Mouse (Mus musculus): ENCODE measurements at regions not wholly inside any gene's neighbourhood (a gene's known extent, or its start where the extent isn't known, plus 50 kb on each side); places are given as distances from the start of the nearest gene placed in this dataset.
"Not testable (repeated sequence)": the region's sequence is repeated elsewhere in the genome, so short reads cannot be mapped to it uniquely, and the experiment has no call there.

DNA sequence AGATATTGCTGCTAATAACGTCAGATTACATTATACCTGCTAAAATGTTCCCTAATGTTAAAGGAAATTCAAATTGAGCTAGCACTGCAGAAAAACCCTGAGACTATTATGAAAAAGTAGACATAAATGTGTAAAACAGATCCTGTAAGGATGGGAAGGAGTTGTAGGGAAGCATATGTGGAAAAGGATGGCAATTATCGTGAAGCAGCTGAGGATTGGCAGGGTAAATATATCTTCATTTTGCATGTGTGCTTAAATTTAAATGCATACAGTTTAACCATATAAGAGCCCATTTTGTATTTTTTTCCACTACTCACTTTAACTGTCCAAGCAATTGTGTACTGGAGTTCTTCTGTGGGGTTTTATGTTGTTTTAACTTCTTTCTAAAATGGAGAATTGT is 1751.9 kb downstream of the Cntnap5b start:
- intact Hi-C loops (cut with DNase I) = no loop called here
- DNase-seq (ENCODE audit: low spot score in 2 of 2) = peak in 1 of 2 experiments; percentile 4

DNA sequence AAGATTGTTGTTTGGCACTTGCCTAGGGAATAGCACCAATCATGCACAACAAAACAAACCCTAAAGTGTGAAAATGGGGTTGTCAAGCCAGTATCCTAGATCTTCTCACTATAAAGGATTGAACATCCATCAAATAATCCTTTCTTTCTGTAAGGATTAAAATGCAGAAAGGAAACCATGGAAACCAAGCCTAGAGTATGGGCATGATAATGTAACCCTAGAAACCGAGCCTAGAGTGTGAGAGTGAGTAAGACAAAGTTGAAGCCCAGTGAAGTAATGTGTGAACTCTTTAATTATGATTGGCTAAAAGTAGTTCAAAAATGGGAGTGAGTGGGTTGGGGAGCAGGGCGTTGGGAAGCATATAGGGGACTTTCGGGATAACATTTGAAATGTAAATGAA is 1757.4 kb downstream of the Cntnap5b start:
- DNase-seq (ENCODE audit: low spot score in 2 of 2) = peak in 1 of 2 experiments; percentile 2
- intact Hi-C loops (cut with DNase I) = no loop called here

DNA sequence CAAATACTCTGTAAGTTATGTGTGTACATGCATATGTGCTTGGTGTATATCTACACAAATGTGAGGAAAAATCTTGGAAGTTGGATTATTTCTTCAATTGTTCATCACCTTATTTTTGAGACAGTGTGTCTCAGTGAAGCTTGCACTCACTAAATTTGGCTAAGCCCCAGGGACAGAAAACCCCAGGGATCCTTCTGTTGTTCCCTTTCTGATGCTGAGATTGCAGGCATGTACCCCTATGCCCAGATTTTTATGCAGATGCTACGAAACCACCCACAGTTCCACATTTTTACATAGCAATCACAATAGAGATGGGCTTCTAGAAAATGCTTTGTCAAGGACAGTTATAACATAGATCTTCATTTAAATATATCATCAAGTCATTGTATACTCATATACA is 1799.7 kb downstream of the Cntnap5b start:
- no peak for DNase-seq (ENCODE audit: low spot score in 2 of 2)
- intact Hi-C loops (cut with DNase I) = no loop called here

DNA sequence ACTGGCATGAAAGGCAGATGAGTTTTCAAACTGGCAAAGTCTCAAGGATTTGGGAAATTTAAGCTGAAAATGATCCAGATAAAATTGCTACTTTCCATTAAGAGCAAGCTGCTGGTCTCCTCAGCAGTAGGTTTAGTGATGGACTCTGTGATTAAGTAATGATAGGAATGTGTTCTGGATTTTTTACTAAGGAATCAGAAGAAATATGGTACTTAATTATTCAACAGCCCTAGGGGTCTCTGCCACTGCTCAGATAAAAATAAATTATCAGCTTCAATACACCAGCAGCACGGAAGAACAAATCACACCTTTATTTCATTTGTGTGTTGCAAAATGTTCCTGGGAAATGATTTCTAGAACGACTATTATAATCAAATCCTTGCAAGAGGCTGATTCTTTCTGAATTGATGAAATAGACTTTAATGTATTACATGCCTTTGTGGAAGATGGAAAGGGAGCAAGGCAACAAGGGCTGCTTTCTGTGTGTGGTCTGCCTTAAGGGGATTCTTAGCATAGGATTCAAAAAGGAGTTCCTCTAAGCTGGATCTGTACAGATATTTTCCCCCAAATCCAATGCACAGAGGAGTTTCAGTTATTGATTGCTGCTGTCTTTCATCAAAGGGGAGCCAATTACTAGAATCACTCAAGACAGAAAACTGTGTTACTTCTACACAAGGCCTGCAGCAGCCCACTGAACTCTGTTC is 1812.9 kb downstream of the Cntnap5b start:
- DNase-seq (ENCODE audit: low spot score in 2 of 2) = no peak

DNA sequence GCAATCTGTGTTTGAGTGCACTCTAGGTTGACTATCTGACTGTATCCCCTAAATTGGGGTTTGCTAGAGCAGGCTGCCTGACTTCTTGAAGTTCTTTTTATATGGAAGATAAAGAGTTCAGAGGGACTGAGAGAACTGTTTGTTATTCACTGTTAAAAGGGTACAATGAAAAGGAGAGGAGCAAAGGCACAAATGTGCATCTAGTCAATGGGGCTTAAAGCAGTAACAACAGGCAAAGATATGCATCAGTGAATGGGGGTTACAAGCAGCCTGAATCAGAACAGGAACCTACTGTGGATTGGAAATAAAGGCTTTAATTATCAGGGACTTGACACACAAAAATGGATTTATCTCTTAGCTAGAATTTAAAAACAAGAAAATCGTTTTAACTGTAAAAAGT is 1855.9 kb downstream of the Cntnap5b start:
- intact Hi-C loops (cut with DNase I) = no loop called here
- no peak for DNase-seq (ENCODE audit: low spot score in 2 of 2)

More for the DNA sequence above, 1812.9 kb downstream of the Cntnap5b start:
- intact Hi-C loops (cut with DNase I) = no loop called here

DNA sequence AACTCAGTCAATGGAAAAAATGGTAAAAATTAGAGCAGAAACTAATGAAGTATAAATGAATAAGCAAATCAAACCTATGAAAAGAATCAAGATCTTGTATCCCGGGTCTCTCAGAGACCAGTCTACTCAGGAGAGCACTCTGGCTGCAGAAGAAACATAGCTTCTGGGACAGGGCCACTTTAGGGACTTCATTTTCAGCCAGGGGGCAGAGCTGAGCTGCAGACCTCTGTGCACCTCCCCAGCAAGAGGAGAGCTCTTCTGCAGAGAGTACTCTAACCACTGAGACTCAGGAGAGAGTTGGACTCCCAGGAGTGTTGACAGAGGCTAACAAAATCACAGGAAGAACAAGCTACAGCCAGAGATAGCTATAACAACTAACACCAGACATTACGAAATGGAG is 1856.4 kb downstream of the Cntnap5b start:
- DNase-seq (ENCODE audit: low spot score in 2 of 2) = no peak
- intact Hi-C loops (cut with DNase I) = no loop called here

DNA sequence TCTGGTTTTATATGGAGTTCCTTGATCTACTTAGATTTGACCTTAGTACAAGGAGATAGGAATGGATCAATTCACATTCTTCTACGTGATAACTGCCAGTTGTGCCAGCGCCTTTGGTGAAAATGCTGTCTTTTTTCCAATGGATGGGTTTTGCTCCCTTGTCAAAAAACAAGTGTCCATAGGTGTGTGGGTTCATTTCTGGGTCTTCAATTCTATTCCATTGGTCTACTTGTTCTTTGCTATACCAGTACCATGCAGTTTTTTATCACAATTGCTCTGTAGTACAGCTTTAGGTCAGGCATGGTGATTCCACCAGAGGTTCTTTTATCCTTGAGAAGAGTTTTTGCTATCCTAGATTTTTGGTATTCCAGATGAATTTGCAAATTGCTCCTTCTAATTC is 1891.7 kb downstream of the Cntnap5b start:
- intact Hi-C loops (cut with DNase I); DNase-seq (ENCODE audit: low spot score in 2 of 2): not testable (repeated sequence)

DNA sequence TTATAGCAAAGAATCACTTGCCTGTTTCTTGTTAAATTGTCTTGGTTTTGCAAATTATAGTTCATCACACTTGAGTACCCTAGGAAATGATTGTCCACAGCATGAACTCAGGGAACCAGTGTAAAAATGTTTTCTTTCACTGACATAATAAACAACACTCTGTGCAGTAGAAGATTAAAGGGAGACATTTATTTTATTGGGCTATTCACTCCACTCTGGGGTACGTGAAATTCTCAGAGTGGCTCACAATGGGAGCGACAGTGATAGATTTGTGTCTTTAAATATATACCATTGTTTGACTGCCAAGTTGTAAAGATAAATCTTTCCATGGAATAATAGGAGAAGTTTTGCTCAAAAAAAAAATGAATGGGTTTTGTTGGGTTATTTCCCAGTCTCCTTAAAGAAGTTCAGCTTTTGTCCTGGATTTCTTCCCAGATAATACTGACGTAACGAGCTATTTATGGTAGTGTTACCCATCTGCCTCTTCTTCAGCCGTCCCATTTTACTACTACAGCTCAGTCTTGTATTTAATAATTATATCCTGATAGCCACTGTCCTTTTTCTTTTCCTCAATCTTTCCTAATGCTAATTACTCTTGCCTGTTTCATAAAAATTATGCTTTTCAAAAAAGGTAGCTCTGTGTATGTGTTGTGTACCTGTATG is 1911.3 kb downstream of the Cntnap5b start:
- intact Hi-C loops (cut with DNase I) = no loop called here
- DNase-seq (ENCODE audit: low spot score in 2 of 2) = no peak

DNA sequence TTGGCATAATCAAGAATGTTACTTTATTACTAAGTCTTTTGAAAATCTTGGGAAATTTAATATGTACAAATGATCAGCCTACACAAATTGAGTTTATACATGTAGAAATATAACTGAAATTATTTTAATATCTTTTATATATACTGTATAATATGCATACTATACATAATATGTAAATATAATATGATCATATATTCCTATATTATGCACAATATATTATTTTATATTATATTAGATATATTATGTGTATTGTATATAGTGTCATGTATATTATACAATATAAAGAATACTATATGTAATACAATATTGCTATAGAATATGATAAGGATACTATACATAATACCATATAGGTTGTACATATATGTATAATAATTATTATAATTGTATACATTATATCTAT is 1912.4 kb downstream of the Cntnap5b start:
- intact Hi-C loops (cut with DNase I) = no loop called here

More for the DNA sequence above, 1912.4 kb downstream of the Cntnap5b start:
- DNase-seq (ENCODE audit: low spot score in 2 of 2) = no peak
